Mouse (Mus musculus) embryonic fibroblast, embryonic 13.5 days (primary cell): ENCODE measurements at regions not wholly inside any gene's neighbourhood (a gene's known extent, or its start where the extent isn't known, plus 50 kb on each side); places are given as distances from the start of the nearest gene placed in this dataset.

Experiments used
- CTCF ChIP-seq: IDR thresholded peaks from 2 replicates; pipeline ENCODE4 v1.5.1; 2011; ENCODE audit warnings: mild to moderate bottlenecking, control low read depth, low read length, moderate library complexity, borderline replicate concordance; ENCODE audit not compliant: insufficient read depth
- POLR2A ChIP-seq: IDR thresholded peaks from 2 replicates; pipeline ENCODE4 v1.6.1; 2011; ENCODE audit warnings: low read depth, mild to moderate bottlenecking, control low read depth, low read length, moderate library complexity

GRCm38 (mm10) chr15:97515773-97516172 lies 189.9 kb downstream of the Rpap3 start:
- TF ChIP-seq CTCF (no peak), POLR2A (no peak)
